Mouse (Mus musculus): Measurements from ENCODE around the gene Col5a1.

Col5a1 gene

GRCm38 (mm10) chr2:27883276-27883675 is 2.9 kb upstream of the Col5a1 start:
- ATAC-seq (ENCODE audit: insufficient number of reproducible peaks, low FRiP score, low TSS enrichment): no peak

DNA sequence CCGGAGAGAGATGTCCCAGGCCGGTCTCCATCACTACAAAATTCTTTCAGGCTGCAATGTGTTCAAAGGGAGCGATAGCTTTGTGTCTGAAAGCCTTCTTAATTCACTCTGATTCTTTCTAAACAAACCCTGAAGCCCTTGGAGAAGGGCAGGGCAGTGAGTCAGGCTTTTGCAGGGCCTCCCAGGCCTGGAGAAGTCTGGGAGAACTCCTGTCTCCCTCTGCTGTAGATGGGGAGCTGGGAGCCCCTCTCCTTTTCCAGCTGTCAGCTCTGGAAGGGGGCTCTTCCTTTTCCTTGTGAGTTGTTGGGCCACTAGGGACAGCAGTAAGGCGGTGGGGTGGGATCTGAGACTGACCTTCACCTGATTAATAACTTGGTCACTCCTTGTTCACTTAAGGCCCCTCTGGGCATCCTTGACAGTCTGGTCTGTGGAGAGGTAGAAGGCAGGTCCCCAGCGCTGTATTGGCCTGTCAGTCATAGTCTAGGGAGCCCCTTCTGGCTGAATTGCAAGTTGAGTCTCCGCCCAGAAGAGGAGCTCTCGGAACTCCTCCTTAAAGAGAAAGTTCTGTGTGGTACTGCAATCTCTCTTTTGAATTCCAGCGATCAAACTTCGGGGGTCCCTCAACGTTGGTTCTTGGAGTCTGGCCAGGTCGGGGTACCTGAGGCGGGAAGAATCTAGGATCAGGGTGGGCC is 623 bp upstream of the Col5a1 start:
- ATAC-seq (ENCODE audit: insufficient number of reproducible peaks, low FRiP score, low TSS enrichment): no peak

GRCm38 (mm10) chr2:27886608-27887460 is 609 bp downstream of the Col5a1 start:
- no peak for ATAC-seq (ENCODE audit: insufficient number of reproducible peaks, low FRiP score, low TSS enrichment)

GRCm38 (mm10) chr2:27887461-27888264 is 1.4 kb downstream of the Col5a1 start:
- no peak for ATAC-seq (ENCODE audit: insufficient number of reproducible peaks, low FRiP score, low TSS enrichment)

DNA sequence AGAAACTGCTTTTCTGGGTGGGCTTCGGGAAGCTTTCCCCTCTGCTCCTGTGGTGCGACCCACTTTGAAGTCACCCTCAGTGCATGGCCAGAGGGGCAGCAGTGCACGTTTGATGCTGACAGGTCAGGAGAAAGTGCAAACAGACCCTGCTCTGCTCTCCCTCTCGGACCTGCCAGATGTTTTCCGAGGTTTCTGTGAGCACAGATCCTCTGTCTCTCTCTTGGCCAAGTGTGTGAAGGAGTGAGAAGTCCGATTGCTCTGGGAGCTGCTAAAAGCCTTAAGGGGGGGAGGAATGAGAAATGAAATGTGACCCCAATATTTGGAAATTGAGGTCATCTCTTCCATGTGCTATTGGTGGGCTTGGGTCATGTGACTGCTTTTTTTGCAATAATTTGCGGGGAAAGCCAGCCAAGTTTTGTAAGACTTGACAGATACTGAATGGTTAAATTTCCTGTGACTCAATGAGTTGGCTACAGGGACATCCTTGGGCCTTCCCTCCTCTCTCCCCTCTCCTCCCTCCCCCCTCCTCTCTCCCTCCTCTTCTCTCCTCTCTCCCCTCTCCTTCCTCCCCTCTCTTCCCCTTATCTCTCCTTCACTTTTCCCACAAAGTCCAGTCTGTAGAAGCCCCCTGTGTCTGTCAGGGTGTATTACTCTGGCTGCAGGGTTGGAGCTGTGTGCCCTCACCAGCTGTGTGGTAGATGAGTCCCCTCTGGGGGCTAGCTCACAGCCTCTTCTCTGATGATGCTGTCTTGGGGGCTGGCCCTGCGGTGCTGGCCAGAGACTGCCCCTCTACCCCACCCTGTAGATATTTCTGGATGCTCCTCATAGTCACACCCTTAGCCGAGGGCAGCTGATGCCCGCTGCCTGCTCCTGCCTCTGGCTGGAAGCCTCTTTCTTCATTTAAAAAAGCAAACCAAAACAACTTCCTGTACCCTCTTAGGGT is 2.6 kb downstream of the Col5a1 start:
- ATAC-seq (ENCODE audit: insufficient number of reproducible peaks, low FRiP score, low TSS enrichment): no peak

GRCm38 (mm10) chr2:27891922-27892541 is 5.8 kb downstream of the Col5a1 start:
- no peak for ATAC-seq (ENCODE audit: insufficient number of reproducible peaks, low FRiP score, low TSS enrichment)

DNA sequence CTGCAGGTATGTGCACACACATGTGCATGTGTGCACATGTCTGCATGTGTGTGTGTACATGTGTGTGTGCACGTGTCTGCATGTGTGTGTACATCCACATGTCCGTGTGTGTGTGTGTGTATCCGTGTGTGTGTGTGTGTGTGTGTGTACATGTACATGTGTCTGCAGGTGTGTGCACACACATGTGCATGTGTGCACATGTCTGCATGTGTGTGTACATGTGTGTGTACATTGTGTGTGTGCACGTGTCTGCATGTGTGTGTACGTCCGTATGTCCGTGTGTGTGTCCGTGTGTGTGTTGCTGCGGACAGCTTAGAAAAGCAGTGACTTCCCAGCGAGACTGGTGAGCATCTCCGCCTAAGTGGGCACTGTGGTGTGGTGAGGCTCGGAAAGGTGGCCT is 6.8 kb downstream of the Col5a1 start:
- no peak for ATAC-seq (ENCODE audit: insufficient number of reproducible peaks, low FRiP score, low TSS enrichment)

- ATAC-seq (ENCODE audit: insufficient number of reproducible peaks, low FRiP score, low TSS enrichment): no peak
These were observed 8.8 kb downstream of the Col5a1 start for GRCm38 (mm10) chr2:27894986-27895385.

DNA sequence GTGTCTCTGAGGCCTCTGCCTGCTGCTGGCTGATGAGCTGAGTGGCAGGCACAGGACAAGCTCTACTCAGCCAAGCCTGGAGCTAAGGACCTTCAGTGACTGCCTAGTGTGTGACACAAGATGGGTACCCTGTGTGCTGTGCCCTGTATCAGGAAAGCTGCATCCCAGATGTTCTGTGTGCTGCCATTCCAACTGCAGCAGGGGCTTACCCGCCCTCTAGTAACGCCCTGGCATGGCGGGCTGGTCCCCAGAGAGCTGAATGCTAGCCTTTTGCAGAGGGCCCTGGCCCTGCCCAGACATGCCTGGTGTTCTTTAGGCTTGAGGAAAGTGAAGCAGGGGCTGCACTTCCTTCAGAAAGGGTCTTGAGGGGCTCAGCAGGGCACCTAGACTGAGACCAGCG is 9.4 kb downstream of the Col5a1 start:
- no peak for ATAC-seq (ENCODE audit: insufficient number of reproducible peaks, low FRiP score, low TSS enrichment)

DNA sequence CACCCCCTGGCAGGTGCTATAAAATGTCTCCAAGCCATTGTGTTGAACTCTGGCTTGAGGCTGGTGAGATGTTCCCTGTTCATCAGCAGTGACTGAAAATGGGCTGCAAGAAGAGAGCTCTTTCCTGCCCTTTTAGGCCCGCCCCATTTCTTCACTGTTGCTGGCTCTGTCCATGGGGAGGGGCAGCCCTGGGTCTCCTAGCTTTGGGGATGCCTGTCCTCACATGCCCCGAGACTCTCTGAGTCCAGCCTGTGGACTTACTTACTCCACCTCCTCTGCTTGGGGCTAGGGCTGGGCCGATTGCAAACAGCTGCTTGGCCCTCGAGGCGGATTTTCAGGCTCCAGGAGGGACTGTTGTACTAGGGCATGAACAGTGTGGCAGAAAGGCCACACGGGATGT is 10.9 kb downstream of the Col5a1 start:
- ATAC-seq (ENCODE audit: insufficient number of reproducible peaks, low FRiP score, low TSS enrichment): no peak

- no peak for ATAC-seq (ENCODE audit: insufficient number of reproducible peaks, low FRiP score, low TSS enrichment)
These were observed 13.7 kb downstream of the Col5a1 start for GRCm38 (mm10) chr2:27899894-27900293.

DNA sequence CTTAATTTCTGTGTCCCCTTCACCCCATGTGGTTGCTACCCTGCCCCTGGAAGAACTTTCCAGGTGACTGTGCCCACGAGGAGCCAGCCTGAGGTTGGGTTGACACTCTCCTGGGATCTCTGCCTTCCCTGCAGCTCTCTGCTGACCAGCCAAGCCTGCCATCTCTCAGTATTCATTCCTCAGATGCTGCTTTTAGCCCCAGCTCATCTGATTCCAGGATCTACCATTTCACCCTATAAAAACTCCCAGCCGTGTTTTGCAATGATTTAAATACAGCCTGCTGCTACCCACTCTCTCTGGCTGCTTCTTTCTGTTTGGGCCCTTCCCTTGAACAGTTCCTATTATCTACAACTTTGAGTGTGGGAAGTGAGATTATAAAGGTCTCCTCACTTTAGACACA is 14.9 kb downstream of the Col5a1 start:
- ATAC-seq (ENCODE audit: insufficient number of reproducible peaks, low FRiP score, low TSS enrichment): no peak

GRCm38 (mm10) chr2:27901525-27902245 is 15.5 kb downstream of the Col5a1 start:
- ATAC-seq (ENCODE audit: insufficient number of reproducible peaks, low FRiP score, low TSS enrichment): no peak

DNA sequence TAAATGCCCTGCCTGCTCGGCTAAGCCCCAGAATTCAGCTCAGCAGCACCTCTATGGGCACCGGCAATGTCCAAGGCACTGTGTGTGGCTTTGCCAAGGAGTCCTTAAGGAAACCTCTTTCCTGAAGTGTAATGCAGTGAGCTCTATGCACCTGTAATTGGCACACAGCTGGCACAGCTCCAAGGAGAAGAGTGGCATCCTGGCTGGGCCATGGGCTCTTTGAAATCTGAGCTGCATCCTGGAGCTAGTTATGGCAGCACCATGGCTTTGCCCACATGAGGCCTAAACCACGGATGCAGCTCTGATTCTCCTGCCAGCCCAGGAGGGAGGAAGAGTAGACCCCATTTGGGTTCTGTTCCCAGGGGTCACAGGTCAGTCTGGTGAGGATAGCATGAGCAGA is 16.1 kb downstream of the Col5a1 start:
- no peak for ATAC-seq (ENCODE audit: insufficient number of reproducible peaks, low FRiP score, low TSS enrichment)

GRCm38 (mm10) chr2:27905411-27905810 is 19.2 kb downstream of the Col5a1 start:
- ATAC-seq (ENCODE audit: insufficient number of reproducible peaks, low FRiP score, low TSS enrichment): no peak

GRCm38 (mm10) chr2:27910501-27910900 is 24.3 kb downstream of the Col5a1 start:
- no peak for ATAC-seq (ENCODE audit: insufficient number of reproducible peaks, low FRiP score, low TSS enrichment)

GRCm38 (mm10) chr2:27912546-27913275 is 26.5 kb downstream of the Col5a1 start:
- no peak for ATAC-seq (ENCODE audit: insufficient number of reproducible peaks, low FRiP score, low TSS enrichment)

DNA sequence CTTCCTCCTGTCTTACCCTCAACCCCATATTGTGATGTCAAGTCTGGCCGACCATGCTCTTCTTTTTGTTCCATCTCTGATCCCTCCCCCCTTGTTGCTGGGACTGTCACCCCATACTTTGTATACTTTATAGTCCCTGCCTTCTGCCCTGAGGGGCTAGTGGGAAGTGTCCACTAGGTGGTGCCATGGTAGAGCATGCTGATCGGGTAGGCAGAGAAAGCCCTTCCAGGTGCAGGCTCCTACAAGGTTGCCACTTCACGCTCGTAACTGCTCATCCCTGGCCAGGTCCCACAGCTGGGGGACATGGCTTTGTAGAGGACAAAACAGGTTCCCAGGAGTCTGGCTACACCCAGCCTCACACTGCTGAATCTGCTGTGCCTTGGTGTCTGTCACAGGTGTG is 29.5 kb downstream of the Col5a1 start:
- no peak for ATAC-seq (ENCODE audit: insufficient number of reproducible peaks, low FRiP score, low TSS enrichment)
